Mouse (Mus musculus) embryo, embryonic 10 days (tissue): Measurements from ENCODE around the gene Depp1.

Experiments used
- DNase-seq: peaks from one replicate; pipeline ENCODE4 v3.0.0-alpha.2; 2015; ENCODE audit warnings: low spot score

Gene Depp1

GRCm38 (mm10) chr6:116682317-116682716, 31.9 kb downstream of the Depp1 start:
- no peak for DNase-seq

- no peak for DNase-seq
Observed at GRCm38 (mm10) chr6:116693639-116694038, 43.2 kb downstream of the Depp1 start.

GRCm38 (mm10) chr6:116694346-116694745, 43.9 kb downstream of the Depp1 start:
- DNase-seq = no peak

GRCm38 (mm10) chr6:116697413-116697812, 47.0 kb downstream of the Depp1 start:
- DNase-seq = peak; percentile 18

- DNase-seq = no peak
Observed at GRCm38 (mm10) chr6:116697896-116698425, 47.6 kb downstream of the Depp1 start.

DNA sequence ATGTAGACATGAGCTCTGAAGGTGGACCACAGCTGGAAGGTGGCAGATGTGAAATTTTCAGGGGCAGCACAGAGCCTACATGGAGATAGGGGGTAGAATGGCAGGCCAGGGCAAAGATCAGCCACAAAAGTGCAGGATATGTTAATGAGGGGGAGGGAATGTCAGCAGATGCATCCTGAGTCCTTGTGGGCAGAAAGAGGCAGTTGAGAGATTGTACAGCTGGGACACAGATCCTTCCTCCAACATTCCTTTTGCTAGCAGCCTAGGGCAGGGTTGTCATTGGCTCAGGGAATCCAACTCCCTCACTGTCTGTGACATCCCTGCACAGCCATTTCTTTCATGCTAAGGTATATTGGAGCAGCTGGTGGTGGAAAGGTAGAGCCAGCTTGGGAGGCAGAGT, 50.4 kb downstream of the Depp1 start:
- no peak for DNase-seq
